Mouse (Mus musculus): Measurements from ENCODE around the gene Sars.

- no peak for TF ChIP-seq CTCF (IDR thresholded peaks at IDR 0.05; ENCODE audit: low read depth)
- no peak for TF ChIP-seq EP300 (optimal IDR thresholded peaks at IDR 0.05)
These were observed 52.2 kb downstream of the Sars start for GRCm38 (mm10) chr3:108392793-108393192.

Measured in stomach, postnatal 0 days (tissue).